Mouse (Mus musculus) monocyte, adult 2 months (primary cell): ENCODE results near the gene Speg.

Experiments
- DNase-seq, 2 experiments: peaks; one replicate each; pipeline ENCODE4 v3.0.0; 2022; ENCODE audit warnings: low spot score in 2 of 2, low read depth in 1 of 2

The Speg gene

DNA sequence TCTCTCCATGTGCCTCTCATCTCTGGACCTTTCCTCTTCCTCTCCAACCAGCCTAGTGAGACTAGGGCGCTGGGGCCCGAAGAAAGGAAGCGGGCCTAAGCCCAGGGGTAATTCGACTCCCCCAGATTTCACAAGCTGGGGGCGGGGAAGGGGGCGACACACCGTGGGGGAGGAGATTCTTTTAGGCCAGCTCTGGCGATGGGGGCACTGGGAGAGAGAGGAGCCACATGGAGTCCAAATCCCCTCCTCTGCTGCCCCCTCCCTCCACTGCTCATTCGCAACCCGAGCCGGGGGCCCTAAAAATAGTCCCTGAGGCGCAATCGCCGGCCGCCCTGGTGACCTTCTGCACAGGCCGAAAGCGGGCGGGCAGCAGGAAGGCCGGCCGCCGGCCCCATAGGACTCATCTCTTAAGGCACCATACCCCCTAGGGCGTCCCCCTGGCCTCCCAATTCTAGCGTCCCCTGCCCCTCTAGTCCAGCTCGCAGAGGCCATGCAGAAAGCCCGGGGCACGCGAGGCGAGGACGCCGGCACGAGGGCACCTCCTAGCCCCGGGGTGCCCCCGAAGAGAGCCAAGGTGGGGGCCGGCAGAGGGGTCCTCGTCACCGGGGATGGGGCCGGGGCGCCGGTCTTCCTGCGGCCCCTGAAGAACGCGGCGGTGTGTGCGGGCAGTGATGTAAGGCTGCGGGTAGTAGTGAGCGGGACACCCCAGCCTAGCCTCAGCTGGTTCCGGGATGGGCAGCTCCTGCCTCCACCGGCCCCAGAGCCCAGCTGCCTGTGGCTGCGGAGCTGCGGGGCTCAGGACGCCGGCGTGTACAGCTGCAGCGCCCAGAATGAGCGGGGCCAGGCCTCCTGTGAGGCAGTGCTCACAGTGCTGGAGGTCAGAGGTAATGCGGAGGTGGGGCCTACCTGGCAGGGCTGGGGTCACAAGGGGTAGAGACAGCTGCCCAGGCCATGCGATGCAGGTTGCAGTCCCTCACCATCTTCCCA is at the start of gene Speg:
Gene Speg, plus strand, starts transcription at position 348 of the 987 bp plus-strand sequence.
- no peak for DNase-seq

DNA sequence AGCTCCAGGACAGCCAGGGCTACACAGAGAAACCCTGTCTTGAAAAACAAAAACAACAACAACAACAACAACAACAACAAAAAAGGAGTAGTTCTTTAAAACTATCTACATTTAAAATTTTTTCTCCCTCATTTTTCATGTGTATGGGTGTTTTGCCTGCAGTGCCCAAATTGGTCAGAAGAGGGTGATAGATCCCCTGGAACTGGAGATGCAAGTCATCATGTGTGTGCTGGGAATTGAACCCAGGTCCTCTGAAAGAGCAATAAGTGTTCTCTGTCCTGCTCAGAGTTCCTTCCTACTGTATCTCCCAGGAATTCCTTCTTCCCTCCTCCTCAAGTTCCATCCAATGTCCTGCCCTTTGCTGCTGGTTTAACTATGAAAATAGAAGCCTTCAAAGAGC is 47.6 kb upstream of the Speg start:
- DNase-seq: no peak

DNA sequence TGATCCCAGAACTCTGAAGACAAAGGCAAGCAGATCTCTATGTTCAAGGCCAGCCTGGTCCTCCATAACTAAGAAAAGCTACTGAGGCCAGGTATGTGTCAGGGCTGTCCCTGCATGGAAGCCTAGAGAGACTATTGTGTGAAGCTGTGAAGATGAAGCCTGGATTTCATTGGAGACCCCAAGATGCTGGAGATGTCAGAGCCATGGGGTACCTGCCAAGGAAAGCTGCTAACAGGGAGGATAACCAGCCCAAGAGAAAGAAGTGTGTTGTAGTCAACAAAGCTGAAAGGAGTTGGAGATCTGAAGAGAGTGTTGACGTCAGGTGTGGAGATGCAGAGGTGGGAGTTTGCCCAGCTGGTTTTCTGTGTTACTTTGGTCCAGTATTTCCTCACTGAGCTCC is 43.8 kb upstream of the Speg start:
- no peak for DNase-seq

DNA sequence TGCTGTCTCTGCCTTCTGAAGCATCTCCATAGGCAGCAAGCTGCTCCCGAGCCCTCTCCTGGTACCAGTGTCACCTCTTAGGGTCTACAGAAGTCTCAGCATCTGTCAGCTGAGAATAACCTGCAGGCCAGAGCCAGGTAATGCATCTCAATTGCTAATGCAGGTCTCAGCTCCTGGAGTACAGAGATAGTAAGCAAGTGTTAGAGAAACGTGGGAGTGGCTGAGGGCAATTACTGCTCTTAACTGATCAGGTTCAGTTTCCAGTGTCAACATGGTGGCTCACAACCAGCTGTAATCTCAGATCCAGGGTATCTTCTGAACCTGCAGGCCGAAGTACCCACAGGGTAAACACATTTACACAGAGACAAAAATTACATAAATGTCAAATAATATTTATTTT is 38.6 kb upstream of the Speg start:
- no peak for DNase-seq

DNA sequence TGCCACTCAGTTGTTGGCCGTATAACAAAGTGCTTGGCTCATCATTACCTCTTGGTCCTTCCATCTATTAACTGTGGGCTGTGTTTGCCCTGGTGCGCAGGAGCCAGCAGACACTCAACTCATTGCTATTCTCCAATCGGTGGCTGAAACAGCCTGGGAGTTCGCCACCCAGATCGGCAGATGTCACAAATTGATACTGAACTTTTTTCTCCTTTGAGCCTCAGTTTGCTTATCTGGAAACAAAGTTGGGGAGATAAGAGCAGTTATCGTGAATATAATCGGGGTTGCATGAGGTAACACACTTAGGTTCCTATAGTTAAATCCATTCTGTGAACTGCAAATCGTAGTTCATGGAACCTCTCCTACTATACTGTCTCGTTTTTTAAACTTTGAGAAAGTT is 38.0 kb upstream of the Speg start:
- no peak for DNase-seq

DNA sequence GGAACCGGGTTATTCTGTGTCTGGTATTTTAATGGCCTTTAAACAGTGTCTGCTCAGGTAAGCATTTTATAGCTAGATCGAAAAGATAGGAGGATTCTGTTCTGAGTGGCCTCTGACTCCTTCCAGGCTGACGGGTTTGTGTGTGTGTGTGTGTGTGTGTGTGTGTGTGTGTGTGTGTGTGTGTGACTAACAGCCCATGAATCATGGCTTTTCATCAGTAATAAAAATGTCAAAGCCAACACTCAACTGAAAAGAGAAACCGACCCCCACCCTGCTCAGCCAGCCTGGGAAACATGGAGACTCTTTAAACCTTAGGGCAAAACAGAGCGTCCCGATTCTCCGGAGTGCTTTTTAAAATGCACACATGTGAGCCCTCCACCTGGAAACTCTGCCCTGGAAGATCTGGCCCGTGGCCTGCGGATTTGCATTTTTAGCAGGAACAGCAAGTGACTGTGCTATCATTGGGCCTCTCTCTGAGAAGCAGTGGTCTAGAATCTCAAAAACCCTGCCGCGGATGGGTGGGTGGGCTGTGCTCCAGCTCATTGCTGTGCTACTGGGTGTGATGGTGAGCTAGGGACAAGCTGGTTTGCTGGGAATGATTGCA is 36.9 kb upstream of the Speg start:
- no peak for DNase-seq

DNA sequence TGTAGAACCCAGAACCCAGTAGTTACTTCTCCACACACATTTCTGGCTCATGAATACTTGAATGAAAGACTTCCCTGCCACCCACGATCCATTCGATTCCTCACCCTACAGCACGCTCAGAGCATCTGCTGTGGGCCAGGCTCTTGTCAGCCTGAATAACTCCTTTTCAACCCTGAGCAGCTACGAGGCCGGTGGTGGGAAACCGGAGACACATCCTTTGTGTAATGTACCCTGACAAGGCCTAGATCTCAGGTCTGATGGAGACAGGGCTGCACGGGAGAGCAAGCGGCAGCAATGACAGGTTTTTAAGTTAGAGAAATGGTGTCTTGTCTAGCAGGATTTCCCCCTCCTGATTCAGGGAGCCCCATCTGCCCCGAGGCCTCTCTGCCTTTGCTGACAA is 35.8 kb upstream of the Speg start:
- DNase-seq: no peak

DNA sequence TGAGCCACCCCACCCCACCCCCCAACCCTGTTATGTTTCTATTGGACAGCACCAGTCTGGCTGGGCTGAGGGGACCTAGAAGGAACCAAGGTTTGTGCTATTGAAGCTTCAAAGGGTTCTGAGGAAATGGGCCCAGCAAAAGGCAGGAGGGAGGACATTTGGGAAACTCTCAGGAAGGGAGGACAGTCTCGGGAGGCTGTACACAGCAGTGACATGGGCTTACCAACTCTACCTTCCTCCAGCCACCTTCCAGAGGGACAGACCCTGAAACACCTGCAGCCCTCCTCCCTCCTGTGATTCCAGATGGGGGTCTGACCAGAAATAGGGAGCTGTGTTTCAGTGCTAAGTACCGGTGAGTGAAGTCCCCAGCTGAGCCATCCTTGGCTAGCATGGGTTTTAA is 34.6 kb upstream of the Speg start:
- DNase-seq: no peak

DNA sequence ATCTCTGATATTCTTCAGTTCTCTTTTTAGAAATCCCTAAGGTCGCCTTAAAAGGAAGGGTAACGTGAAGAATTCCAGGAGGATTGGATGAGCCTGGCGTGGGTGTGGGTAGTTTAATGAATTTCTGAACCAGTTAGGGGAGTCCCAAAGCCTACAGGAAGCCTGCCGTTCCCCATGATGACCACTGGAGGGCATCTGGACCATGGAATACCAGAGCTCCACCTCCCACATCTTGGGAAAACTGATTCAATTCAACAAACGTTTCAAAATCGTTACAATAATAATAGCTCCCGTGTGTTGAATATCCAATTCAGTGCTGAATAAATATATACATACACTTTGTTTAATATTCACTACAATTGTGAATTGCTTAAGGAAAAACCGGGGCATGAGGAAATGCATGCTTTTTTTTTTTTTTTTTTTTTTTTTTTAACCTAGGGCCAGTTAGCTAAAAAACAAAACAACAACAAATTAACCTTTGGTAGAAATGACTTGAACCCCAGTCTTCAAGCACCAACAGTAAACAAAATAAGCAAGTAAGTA is 32.2 kb upstream of the Speg start:
- no peak for DNase-seq

DNA sequence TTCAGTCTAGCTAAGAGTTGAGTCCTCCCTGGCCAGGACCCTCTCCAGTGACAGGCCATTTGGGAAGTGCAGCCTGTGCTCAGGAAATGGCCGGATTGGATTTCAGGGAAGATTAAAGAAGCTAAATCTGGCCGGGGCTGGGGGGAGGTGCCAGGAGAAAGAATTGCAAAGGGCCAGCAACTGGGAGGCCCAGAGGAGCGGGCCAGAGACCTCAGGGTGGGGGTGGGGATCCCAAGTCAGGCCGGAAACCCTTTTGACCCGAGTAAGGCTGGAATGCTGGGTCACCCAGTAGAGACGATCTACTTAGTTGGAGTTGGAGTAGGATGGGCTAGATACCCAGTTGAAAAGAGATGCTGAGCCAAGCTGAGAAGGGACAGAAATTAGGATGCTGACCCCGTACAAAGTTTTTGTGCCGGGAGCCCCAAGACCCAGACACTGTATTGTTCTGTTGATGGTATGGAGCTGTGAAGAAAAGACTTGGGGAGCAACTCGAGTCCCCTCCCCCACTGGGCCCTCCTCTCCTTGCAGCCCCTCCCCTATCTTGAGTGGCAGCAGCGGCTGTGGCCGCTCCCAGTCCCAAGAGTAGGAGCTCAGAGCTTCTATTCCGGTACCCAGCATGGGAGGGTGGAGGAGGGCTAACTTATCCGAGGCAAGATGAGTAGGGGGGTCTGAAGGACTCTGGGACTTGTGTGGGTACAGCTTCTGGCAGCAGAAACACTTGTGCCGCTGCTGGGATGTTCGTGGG is 30.6 kb upstream of the Speg start:
- DNase-seq: no peak

DNA sequence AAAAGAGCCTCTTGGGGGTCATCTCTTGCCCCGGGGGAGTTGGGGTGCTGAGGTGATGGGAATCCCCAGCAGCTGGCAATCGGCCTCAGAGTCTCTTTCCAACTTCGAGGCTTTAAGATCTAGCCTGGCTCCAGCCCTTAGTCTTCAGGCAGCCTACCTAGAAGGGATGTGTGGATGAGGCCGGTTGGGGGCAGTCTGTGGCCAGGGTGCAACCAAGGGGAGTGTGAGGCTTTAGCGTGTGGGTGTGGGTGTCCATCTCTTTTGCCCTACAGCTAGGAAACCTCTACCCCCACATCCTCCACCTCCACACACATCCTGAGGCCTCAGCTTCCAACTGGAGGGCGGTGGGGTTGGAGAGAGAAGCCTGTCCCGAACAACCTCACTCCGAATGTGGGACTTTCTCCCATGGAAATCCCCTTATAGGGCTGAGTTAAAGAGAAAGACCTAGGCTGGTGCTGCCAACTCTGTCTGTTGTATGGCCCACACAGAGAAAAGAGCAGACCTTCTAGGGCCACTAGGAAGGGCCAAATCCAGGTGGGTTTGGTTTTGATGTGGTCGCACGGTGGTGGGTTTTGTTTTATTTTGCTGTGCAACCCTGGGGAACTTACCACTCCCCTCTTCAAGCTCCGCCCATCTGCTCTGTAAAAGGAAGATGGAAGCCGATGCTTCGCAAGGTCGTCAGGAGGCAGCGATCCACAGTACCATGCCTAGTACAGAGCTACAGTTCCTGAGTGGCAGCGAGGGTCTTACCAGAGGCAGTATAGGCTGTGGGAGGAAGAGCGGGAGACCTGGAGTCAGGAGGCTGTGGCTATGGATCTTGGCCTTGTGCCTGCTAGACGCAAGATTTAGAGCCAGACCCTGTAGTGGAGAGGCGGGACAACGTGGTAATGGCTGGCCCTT is 29.8 kb upstream of the Speg start:
- DNase-seq: no peak

DNA sequence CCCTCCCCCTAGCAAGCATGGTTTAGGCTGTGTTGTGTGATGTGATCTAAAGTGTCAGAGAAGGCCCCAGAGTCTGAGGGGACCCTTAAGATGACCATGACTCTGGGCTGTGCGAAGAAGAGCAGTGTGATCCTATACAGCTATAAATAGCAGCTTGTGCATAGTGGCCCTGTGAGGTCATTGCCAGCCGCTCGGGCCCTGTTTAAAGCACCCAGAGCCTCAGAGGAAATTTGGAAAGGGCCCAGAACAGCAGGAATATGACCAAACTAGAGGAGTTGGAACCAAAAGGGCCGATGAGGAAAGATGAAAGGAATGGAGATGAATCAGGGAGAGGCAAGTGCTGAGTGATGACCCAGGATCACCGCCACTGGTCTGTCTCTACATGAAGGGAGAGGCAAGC is 27.8 kb upstream of the Speg start:
- no peak for DNase-seq

DNA sequence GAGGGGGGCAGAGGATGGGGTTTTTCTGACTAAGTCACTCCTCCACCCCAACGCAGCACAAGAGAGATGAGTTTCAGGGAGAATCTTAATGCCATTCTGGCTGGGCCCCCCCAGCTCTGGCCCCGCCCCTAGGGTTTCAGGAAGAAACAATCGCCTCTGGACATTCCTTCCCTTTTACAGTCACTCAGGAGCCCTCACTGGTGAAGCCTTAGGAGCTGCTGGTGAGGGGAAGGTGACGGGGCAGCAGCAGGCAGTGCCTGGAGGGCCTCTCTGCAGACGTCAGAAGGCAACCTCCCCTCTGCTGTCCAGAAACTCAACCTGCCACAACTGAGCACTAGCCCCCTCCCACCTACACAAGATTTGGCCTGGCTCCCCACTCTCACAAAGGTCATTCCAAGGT is 25.8 kb upstream of the Speg start:
- DNase-seq: no peak

DNA sequence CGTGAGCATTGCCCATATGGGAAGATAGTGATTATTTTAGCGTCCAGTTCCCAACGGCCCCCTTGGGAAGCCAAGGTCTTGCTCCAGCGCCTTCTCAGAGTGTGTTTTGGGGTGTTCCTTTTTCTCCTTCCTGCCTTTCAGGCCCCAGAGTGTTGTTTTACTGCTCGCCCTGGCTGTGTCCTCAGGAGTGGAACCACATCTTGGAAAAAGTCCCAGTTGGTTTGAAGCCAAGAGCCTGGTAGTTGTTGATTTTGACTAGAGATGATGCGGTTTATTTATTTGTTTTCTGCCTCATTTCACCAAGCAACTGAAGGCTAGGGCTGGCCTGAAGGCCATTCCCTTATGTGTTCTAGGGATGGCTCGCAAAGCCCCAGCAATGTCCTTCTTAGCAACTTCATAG is 17.8 kb upstream of the Speg start:
- DNase-seq: no peak

DNA sequence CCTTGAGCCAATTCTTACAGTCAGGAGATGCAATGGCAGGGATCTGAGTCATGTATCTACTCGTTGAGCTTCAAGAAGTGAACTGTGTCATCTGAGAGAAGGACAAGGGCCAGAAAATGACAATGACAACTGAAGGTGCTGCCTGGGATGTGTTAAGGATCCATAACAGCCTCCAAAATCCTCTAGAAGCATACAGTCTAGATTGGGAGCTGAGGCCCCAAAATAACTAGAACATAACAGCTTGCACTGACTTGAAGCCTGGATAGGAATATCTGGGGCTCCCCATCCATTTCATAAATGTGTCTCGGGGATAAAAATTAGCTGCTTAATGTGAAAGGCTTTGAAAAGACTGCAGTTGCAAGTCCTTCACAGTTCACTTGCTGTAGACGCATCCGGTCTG is 17.1 kb upstream of the Speg start:
- DNase-seq: no peak

DNA sequence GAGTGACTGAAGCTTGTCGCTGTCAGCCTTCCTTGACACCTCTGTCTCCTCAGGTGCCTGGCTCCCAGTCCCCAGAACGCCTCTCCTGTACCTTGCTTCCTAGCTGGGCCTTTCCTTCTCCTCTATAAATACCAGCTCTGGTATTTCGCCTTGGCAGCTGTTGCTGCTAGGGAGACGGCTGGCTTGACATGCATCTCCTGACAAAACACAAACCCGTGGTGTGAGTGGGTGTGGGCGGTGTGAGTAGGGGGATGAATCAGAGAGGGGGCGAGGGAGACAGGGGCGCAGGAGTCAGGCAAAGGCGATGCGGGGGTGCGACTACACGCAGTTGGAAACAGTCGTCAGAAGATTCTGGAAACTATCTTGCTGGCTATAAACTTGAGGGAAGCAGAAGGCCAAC is 15.8 kb upstream of the Speg start:
- no peak for DNase-seq

DNA sequence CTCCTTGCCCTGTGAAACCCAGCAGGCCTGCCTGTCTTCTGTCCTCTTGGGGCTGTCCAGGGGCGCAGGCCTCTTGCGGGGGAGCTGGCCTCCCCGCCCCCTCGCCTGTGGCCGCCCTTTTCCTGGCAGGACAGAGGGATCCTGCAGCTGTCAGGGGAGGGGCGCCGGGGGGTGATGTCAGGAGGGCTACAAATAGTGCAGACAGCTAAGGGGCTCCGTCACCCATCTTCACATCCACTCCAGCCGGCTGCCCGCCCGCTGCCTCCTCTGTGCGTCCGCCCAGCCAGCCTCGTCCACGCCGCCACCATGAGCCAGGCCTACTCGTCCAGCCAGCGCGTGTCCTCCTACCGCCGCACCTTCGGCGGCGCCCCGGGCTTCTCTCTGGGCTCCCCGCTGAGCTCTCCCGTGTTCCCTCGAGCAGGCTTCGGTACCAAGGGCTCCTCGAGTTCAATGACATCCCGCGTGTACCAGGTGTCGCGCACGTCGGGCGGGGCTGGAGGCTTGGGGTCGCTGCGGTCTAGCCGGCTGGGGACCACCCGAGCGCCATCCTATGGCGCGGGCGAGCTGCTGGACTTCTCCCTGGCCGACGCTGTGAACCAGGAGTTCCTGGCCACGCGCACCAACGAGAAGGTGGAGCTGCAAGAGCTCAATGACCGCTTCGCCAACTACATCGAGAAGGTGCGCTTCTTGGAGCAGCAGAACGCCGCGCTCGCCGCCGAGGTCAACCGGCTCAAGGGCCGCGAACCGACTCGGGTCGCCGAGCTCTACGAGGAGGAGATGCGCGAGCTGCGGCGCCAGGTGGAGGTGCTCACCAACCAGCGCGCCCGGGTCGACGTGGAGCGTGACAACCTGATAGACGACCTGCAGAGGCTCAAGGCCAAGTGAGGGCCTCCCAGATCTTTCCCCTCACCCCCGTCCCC is 14.7 kb upstream of the Speg start, which contains the start of gene Des:
Gene Des, plus strand, starts transcription at position 218 of the 920 bp plus-strand sequence.
- no peak for DNase-seq

DNA sequence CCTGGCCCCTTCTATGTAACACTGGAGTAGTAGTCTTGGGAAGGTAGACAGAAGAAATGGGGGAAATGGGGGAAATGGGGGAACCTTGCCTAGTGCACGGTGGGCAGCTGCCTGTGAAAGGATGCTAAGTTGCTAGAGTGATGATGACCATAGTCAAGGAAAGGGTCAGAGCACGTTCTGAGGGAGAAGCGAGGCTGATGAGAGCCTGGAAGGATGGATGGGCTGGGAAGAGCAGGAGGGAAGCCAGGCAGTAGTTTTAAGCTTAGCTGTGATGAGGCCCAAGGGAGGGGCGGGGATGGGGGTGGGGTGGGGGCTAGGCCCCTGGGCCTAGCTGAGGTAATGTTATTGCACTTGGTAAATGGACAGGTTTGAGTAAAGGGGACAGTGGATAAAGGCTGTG is 14.0 kb upstream of the Speg start:
- DNase-seq: no peak

DNA sequence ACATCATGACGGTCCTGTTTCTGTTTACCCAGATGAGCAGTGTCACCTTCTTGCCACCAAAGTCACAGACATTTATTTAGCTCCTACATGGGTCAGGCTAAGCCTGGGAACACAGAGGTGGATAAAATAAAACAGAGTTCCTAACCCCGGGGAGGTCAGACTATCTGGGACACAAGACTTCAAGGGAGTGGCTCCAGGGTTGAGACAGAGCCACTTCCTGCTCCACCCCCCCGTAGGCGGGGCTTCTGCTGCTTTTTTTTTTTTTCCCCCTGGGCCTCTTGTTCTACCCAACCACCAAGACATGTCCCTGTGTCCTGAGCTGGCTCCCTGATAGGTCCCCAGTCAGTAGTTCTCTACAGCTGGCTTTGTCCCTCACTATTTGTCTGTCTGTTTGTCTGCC is 13.3 kb upstream of the Speg start:
- DNase-seq: no peak

DNA sequence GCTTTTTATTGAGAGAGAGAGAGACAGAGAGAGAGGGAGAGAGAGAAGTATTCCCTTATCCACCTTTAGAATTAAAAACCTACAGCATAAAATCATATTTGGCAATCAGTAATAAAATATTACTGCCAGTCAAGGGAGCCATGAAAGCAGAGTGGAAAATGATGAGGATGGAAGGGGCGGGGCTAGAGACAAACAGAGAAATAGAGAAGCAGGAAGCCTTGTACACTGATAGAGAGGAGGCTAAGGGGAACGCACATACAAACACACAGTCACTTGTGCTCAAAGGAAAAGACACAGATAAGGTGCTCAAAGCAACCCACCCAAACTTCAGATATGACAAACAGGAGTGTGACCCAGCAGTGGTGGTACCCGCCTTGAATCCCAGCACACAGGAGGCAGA is 11.2 kb upstream of the Speg start:
- no peak for DNase-seq
